Mouse (Mus musculus) ES-E14 (cell line): ENCODE measurements at regions not wholly inside any gene's neighbourhood (a gene's known extent, or its start where the extent isn't known, plus 50 kb on each side); places are given as distances from the start of the nearest gene placed in this dataset.
"Not testable (repeated sequence)": the region's sequence is repeated elsewhere in the genome, so short reads cannot be mapped to it uniquely, and the experiment has no call there.

ENCODE experiments used
- DNase-seq: peaks from one replicate; pipeline ENCODE4 v3.0.0-alpha.2; 2013; ENCODE audit warnings: low read depth, low spot score
- H3K27ac ChIP-seq: 2 replicates; pipeline ENCODE4 v1.5.1; 2012; ENCODE audit warnings: low read depth, mild to moderate bottlenecking, low read length, moderate library complexity, mixed read lengths; ENCODE audit not compliant: poor library complexity, insufficient read depth, severe bottlenecking
- H3K36me3 ChIP-seq: 2 replicates; pipeline ENCODE4 v1.6.1; 2012; ENCODE audit warnings: mild to moderate bottlenecking, low read length, moderate library complexity, mixed read lengths; ENCODE audit not compliant: control insufficient read depth, poor library complexity, insufficient read depth, severe bottlenecking
- H3K4me1 ChIP-seq, 2 experiments: fragments of 150-350 bp in 1 of 2; sonication (generic) in 1 of 2; 2 replicates each; pipeline ENCODE4 v1.6.1; 2012; ENCODE audit warnings: low read length in 2 of 2, mild to moderate bottlenecking in 1 of 2, mixed read lengths in 1 of 2; ENCODE audit not compliant: control insufficient read depth in 2 of 2, insufficient read depth in 2 of 2, poor library complexity in 1 of 2
- H3K4me3 ChIP-seq, 2 experiments: fragments of 150-350 bp in 1 of 2; sonication (generic) in 1 of 2; 2 replicates each; pipeline ENCODE4 v1.5.1; 2012; ENCODE audit warnings: low read length in 2 of 2, low read depth in 1 of 2, mild to moderate bottlenecking in 1 of 2, mixed read lengths in 1 of 2; ENCODE audit not compliant: insufficient read depth in 1 of 2, poor library complexity in 1 of 2, severe bottlenecking in 1 of 2
- H3K9ac ChIP-seq: 2 replicates; pipeline ENCODE4 v1.6.1; 2012; ENCODE audit warnings: low read depth, mild to moderate bottlenecking, low read length, mixed read lengths; ENCODE audit not compliant: poor library complexity, insufficient read depth, severe bottlenecking
- H3K9me3 ChIP-seq: fragments of 150-350 bp; sonication (generic); 2 replicates; pipeline ENCODE4 v1.6.1; 2012; ENCODE audit warnings: low read depth, mild to moderate bottlenecking, low read length; ENCODE audit not compliant: control insufficient read depth, insufficient read depth
- CHD2 ChIP-seq: IDR thresholded peaks from 2 replicates; pipeline ENCODE4 v1.6.1; 2014; ENCODE audit warnings: mild to moderate bottlenecking, low read depth, low read length, inconsistent platforms
- HCFC1 ChIP-seq: IDR thresholded peaks from 2 replicates; pipeline ENCODE4 v1.6.1; 2012; ENCODE audit warnings: low read length, inconsistent platforms, borderline replicate concordance; ENCODE audit not compliant: insufficient read depth
- MAFK ChIP-seq: IDR thresholded peaks from 2 replicates; pipeline ENCODE4 v1.6.1; 2014; ENCODE audit warnings: mild to moderate bottlenecking, low read depth, low read length, inconsistent platforms; ENCODE audit not compliant: insufficient read depth
- ZC3H11A ChIP-seq: IDR thresholded peaks from 2 replicates; pipeline ENCODE4 v1.6.1; 2012; ENCODE audit warnings: low read depth, mild to moderate bottlenecking, inconsistent platforms, low read length, borderline replicate concordance
- ZNF384 ChIP-seq: IDR thresholded peaks from 2 replicates; pipeline ENCODE4 v1.6.1; 2012; ENCODE audit warnings: low read depth, low read length, inconsistent platforms
- in situ Hi-C, 2 experiments: fragments of 600-800 bp; cut with MboI; formaldehyde crosslinking; loops; one replicate each; pipeline ENCODE4 v1.15.1; 2025; ENCODE audit warnings: low sequenced_read_pairs in 2 of 2, inconsistent platforms in 1 of 2; ENCODE audit not compliant: unreplicated experiment in 2 of 2

- Histone ChIP-seq H3K27ac (no peak overlapping the region), H3K4me1 (no peaks in the 10 kb centered on the region; a peak in 1 of 4 replicates), H3K4me3 (no peak overlapping the region), H3K9ac (no peak overlapping the region), H3K36me3 (no peaks in the 10 kb centered on the region), H3K9me3 (peaks cover 2% of the 10 kb centered on the region)
- in situ Hi-C loops, result no loop called here
- TF ChIP-seq CHD2 (no peak), ZC3H11A (no peak), HCFC1 (no peak), MAFK (no peak), ZNF384 (no peak)
- DNase-seq, result no peak
Observed at GRCm38 (mm10) chr6:37773294-37773693, 97.3 kb upstream of the Trim24 start.

- Histone ChIP-seq H3K9me3 (peaks cover 2% of the 10 kb centered on the region), H3K36me3 (no peaks in the 10 kb centered on the region), H3K4me3 (no peak overlapping the region), H3K9ac (no peak overlapping the region), H3K4me1 (no peaks in the 10 kb centered on the region), H3K27ac (no peak overlapping the region)
- DNase-seq, result no peak
- in situ Hi-C loops, result no loop called here
- no peak for TF ChIP-seq MAFK
- TF ChIP-seq ZNF384, result no peak
- no peak for TF ChIP-seq CHD2
Observed at GRCm38 (mm10) chr6:37775151-37775550, 95.5 kb upstream of the Trim24 start.

- Histone ChIP-seq H3K9ac (no peak overlapping the region), H3K4me1 (no peaks in the 10 kb centered on the region), H3K36me3 (no peaks in the 10 kb centered on the region; the same call in 1 of the 2 replicates), H3K27ac (no peak overlapping the region), H3K9me3 (peaks cover 8% of the 10 kb centered on the region), H3K4me3 (no peak overlapping the region)
- TF ChIP-seq MAFK, result no peak
- TF ChIP-seq ZNF384, result no peak
- in situ Hi-C loops, result no loop called here
- no peak for DNase-seq
Observed at GRCm38 (mm10) chr6:37779893-37780292, 90.7 kb upstream of the Trim24 start.

DNA sequence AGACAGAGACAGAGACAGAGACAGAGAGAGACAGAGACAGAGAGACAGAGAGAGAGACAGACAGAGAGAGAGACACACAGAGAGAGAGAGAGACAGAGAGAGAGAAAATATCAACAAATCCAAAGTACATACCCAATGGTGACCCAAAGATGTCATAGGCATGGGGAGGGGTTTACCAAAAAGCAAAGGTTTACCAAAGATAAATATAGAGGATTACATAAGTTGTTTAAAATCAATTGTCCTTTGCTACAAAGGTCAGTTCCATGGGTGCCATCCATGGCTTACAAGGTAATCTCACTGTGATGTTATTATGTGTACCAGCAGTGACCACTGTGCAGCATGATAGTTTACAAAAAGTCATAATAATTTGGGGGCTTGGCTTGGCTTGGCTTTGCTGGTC is 88.7 kb upstream of the Trim24 start:
- no peak overlapping the region for H3K9ac ChIP-seq
- no peak overlapping the region for H3K4me3 ChIP-seq
- H3K4me1 ChIP-seq, result no peaks in the 10 kb centered on the region
- in situ Hi-C loops, result no loop called here
- no peaks in the 10 kb centered on the region; the same call in 1 of the 2 replicates for H3K36me3 ChIP-seq
- DNase-seq, result no peak
- H3K27ac ChIP-seq, result no peak overlapping the region
- H3K9me3 ChIP-seq, result peaks cover 8% of the 10 kb centered on the region
- TF ChIP-seq HCFC1, result no peak
- no peak for TF ChIP-seq ZC3H11A
- TF ChIP-seq ZNF384, result no peak
- no peak for TF ChIP-seq MAFK
- no peak for TF ChIP-seq CHD2

DNA sequence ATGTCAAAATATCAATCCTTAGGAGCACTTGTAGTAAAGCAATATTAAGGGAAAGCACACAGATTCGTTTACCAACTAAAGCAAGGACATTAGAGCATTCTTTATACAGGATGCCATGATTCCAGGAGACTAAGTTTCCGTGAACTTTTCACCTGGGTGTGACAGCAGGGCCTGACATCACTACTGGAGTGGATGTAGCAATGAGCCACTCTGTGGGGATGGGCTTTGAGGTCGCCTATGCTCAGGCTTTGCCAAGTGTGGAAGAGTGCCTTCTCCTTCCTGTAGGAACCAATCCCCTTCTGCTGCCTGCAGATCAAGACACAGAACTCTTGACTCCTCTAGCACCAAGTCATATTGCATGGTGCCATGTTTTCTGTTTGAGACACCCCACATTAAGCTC is 85.3 kb upstream of the Trim24 start:
- 0 out of 2 replicates have a peak overlapping the region, but pooled peaks have one; percentile 1 for H3K27ac ChIP-seq
- DNase-seq, H3K4me3 ChIP-seq, in situ Hi-C loops, H3K36me3 ChIP-seq, H3K4me1 ChIP-seq, H3K9ac ChIP-seq, H3K9me3 ChIP-seq: not testable (repeated sequence)
